Mouse (Mus musculus): ENCODE data around the gene Anxa1. TPM values are rescaled to one million over a fixed set of nuclear protein-coding genes. Genes with fewer than 3 reads are reported as not detected.

Gene Anxa1
- polyA plus RNA-seq, 1 experiment from 2014 or later: 39.8 TPM

DNA sequence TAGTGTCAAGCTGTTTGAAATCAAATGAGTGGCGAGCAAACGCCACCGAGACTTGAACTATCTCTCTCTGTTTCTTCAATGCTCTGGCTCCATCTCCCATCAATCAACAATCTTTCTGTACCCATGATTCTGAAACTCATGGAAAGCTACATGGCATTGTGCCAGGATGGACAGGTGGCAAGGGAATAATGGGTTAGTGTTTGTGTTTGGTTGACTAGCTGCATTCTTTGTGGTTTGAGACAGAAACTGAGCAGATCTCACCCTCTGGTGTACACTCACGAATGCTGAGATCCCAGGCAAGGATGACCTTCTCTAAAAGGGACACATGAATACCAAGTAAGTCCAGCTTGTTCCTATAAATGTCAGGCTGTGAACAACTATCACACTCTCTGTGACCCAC, 14.3 kb upstream of the Anxa1 start:
- DNase-seq (ENCODE audit: low spot score) (no peak), ATAC-seq (replicated peaks; ENCODE audit: low FRiP score, low TSS enrichment, low read depth) (no peak)
- no peak overlapping the region for H3K9ac ChIP-seq (ENCODE audit: low read length)
- 74% methylated on average over 4 of the region's 4 CpGs for WGBS
- H3K4me3 ChIP-seq (ENCODE audit: low read depth, low read length): no peak overlapping the region
- H3K4me2 ChIP-seq (ENCODE audit: low read length): no peak overlapping the region
- H3K4me1 ChIP-seq (replicated peaks; ENCODE audit: control insufficient read depth, insufficient read depth, low read length): no peaks in the 10 kb centered on the region
- H3K36me3 ChIP-seq (ENCODE audit: control insufficient read depth, insufficient read depth, low read length): no peaks in the 10 kb centered on the region
- H3K27ac ChIP-seq (ENCODE audit: low read depth): no peak overlapping the region
- H3K9me3 ChIP-seq (ENCODE audit: control insufficient read depth, low read length): no peaks in the 10 kb centered on the region
- no peaks in the 10 kb centered on the region for H3K27me3 ChIP-seq (replicated peaks; ENCODE audit: control insufficient read depth, insufficient read depth, low read length)

DNA sequence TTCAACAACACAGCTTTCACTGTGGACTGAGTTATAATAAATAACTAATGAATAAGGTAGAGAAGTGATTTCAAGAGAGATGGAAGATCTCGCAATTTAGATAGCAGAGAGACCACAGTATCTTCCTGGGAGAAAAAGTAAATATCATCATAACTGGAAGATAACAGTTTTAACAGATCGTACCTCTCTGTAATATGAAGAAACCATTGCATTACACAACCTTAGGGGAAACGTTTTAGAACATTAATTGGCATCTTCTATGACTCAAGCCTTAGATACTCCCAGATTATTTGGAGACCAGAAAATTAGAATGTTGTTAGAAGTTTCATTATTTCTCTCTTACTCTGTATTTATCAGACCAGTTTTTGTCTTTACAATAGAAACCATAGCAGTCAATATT, 13.0 kb upstream of the Anxa1 start:
- no peak for DNase-seq (ENCODE audit: low spot score)
- WGBS: 81% methylated on average over 3 of the region's 3 CpGs
- no peak overlapping the region for H3K9ac ChIP-seq (ENCODE audit: low read length)

DNA sequence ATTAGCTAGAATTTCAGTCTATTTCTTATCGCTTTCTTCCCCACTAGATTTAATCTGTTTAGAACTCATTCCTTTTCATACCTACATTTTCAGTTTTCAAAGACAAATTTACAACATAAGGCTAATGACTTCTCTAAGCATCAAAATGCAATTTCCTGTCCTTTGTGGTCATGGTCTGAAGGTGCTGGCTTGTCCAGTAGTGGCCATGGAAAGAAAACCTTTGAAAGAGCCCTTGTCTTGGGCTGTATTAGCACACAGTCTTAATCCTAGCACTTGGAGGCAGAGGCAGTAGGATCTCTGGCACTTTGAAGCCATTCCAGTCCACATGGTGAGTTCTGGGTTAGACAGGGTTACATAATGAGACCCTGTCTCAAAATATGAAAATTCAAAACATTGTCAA, 12.5 kb upstream of the Anxa1 start:
- no peak overlapping the region for H3K4me2 ChIP-seq (ENCODE audit: low read length)
- ATAC-seq (replicated peaks; ENCODE audit: low FRiP score, low TSS enrichment, low read depth) (no peak), DNase-seq (ENCODE audit: low spot score) (no peak)
- H3K27me3 ChIP-seq (replicated peaks; ENCODE audit: control insufficient read depth, insufficient read depth, low read length): no peaks in the 10 kb centered on the region
- H3K9me3 ChIP-seq (ENCODE audit: control insufficient read depth, low read length): no peaks in the 10 kb centered on the region
- H3K36me3 ChIP-seq (ENCODE audit: control insufficient read depth, insufficient read depth, low read length): no peaks in the 10 kb centered on the region
- H3K27ac ChIP-seq (ENCODE audit: low read depth): no peak overlapping the region
- WGBS: 91% methylated on average over 1 of the region's 1 CpGs
- H3K4me1 ChIP-seq (replicated peaks; ENCODE audit: control insufficient read depth, insufficient read depth, low read length): no peaks in the 10 kb centered on the region
- no peak overlapping the region for H3K9ac ChIP-seq (ENCODE audit: low read length)
- no peak overlapping the region for H3K4me3 ChIP-seq (ENCODE audit: low read depth, low read length)

More for the DNA sequence above, 13.0 kb upstream of the Anxa1 start:
- no peak overlapping the region for H3K4me2 ChIP-seq (ENCODE audit: low read length)
- H3K4me3 ChIP-seq (ENCODE audit: low read depth, low read length): no peak overlapping the region
- no peak overlapping the region for H3K27ac ChIP-seq (ENCODE audit: low read depth)
- ATAC-seq (replicated peaks; ENCODE audit: low FRiP score, low TSS enrichment, low read depth): no peak
- no peaks in the 10 kb centered on the region for H3K4me1 ChIP-seq (replicated peaks; ENCODE audit: control insufficient read depth, insufficient read depth, low read length)
- no peaks in the 10 kb centered on the region for H3K27me3 ChIP-seq (replicated peaks; ENCODE audit: control insufficient read depth, insufficient read depth, low read length)
- H3K36me3 ChIP-seq (ENCODE audit: control insufficient read depth, insufficient read depth, low read length): no peaks in the 10 kb centered on the region
- no peaks in the 10 kb centered on the region for H3K9me3 ChIP-seq (ENCODE audit: control insufficient read depth, low read length)

DNA sequence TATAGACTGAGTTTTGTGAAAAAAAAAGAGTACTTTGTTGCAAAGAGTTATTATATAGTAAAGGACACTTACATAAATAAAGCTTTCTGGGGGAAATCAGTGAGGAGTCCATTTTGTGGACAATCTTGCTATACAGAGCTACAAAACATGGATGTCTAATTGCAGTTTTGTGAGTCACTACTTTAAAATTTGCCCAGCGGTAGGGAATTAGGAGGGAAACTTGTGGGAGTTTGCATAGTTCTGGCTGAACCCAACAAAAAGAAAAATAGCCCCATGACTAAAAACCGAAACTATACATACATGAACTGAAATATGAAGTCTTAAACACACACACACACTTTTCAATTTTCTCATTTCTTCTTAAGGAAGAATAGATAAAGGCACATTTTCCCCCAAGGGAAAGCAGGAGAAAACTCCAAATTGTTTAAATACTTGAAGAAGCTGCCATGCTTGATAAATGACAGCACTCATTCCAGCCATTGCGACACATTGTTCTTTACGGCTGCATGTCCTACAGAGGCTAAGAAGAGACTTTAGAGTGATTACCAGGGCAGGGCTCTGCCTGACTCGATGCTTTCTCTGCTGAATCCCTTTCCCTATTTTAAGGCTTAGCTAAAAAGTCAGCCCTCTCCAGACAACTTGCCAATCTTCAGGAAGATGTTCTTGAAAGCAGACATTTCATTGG, 11.9 kb upstream of the Anxa1 start:
- Histone ChIP-seq H3K9me3 (ENCODE audit: control insufficient read depth, low read length) (no peaks in the 10 kb centered on the region), H3K27me3 (replicated peaks; ENCODE audit: control insufficient read depth, insufficient read depth, low read length) (no peaks in the 10 kb centered on the region), H3K4me3 (ENCODE audit: low read depth, low read length) (no peak overlapping the region), H3K9ac (ENCODE audit: low read length) (no peak overlapping the region), H3K4me1 (replicated peaks; ENCODE audit: control insufficient read depth, insufficient read depth, low read length) (no peaks in the 10 kb centered on the region), H3K4me2 (ENCODE audit: low read length) (no peak overlapping the region), H3K27ac (ENCODE audit: low read depth) (no peak overlapping the region), H3K36me3 (ENCODE audit: control insufficient read depth, insufficient read depth, low read length) (no peaks in the 10 kb centered on the region)
- DNase-seq (ENCODE audit: low spot score): no peak
- WGBS: 43% methylated on average over 5 of the region's 5 CpGs
- ATAC-seq (replicated peaks; ENCODE audit: low FRiP score, low TSS enrichment, low read depth): no peak

DNA sequence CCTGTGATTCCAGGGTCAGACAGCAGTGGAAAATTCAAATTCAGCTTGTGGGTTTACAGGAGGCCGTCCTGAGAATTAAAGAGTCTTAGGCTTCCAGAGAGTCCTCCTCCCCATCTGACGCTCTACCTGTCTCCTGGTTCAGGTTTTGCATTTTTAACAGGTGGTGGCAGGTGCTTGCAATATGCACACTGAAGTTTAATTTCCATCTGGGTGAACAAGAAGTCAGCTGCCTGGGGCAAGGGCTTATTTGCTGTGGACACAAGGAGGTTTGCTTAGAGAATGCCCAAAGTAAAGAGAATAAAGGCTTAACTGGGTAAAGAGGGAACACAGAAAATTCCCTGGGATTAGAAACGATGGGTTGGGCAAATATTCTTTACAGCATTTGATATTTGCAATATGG, 11.2 kb upstream of the Anxa1 start:
- no peaks in the 10 kb centered on the region for H3K27me3 ChIP-seq (replicated peaks; ENCODE audit: control insufficient read depth, insufficient read depth, low read length)
- no peak for ATAC-seq (replicated peaks; ENCODE audit: low FRiP score, low TSS enrichment, low read depth)
- no peak overlapping the region for H3K4me2 ChIP-seq (ENCODE audit: low read length)
- H3K9ac ChIP-seq (ENCODE audit: low read length): no peak overlapping the region
- WGBS: 69% methylated on average over 3 of the region's 3 CpGs
- no peaks in the 10 kb centered on the region for H3K9me3 ChIP-seq (ENCODE audit: control insufficient read depth, low read length)
- no peaks in the 10 kb centered on the region for H3K36me3 ChIP-seq (ENCODE audit: control insufficient read depth, insufficient read depth, low read length)
- no peak for DNase-seq (ENCODE audit: low spot score)
- no peak overlapping the region for H3K27ac ChIP-seq (ENCODE audit: low read depth)
- H3K4me1 ChIP-seq (replicated peaks; ENCODE audit: control insufficient read depth, insufficient read depth, low read length): no peaks in the 10 kb centered on the region
- H3K4me3 ChIP-seq (ENCODE audit: low read depth, low read length): no peak overlapping the region

DNA sequence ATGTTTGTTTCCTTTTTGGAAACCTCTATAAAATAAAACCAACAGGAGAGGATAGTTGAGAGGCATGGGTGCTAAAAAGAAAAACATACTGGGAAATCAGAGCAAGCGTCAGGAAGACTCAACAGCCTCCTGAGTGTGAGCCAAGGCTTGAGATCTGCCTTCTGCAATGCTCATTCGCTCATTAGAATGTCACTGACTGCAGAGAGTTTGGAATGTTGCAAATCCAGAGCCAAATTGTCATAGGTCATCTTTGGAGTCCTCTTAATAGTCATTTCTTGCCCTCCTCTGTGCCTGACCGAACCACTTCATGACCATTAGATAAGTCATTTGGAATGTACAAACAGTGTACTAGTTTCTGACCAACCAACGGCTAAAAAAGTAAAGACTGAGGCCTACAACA, 8.4 kb upstream of the Anxa1 start:
- H3K4me3 ChIP-seq (ENCODE audit: low read depth, low read length): no peak overlapping the region
- H3K9ac ChIP-seq (ENCODE audit: low read length): no peak overlapping the region
- H3K36me3 ChIP-seq (ENCODE audit: control insufficient read depth, insufficient read depth, low read length): no peaks in the 10 kb centered on the region
- no peaks in the 10 kb centered on the region for H3K27me3 ChIP-seq (replicated peaks; ENCODE audit: control insufficient read depth, insufficient read depth, low read length)
- no peak overlapping the region for H3K27ac ChIP-seq (ENCODE audit: low read depth)
- no peak for ATAC-seq (replicated peaks; ENCODE audit: low FRiP score, low TSS enrichment, low read depth)
- no peaks in the 10 kb centered on the region for H3K4me1 ChIP-seq (replicated peaks; ENCODE audit: control insufficient read depth, insufficient read depth, low read length)
- DNase-seq (ENCODE audit: low spot score): no peak
- 77% methylated on average over 4 of the region's 4 CpGs for WGBS
- H3K9me3 ChIP-seq (ENCODE audit: control insufficient read depth, low read length): no peaks in the 10 kb centered on the region
- no peak overlapping the region for H3K4me2 ChIP-seq (ENCODE audit: low read length)

DNA sequence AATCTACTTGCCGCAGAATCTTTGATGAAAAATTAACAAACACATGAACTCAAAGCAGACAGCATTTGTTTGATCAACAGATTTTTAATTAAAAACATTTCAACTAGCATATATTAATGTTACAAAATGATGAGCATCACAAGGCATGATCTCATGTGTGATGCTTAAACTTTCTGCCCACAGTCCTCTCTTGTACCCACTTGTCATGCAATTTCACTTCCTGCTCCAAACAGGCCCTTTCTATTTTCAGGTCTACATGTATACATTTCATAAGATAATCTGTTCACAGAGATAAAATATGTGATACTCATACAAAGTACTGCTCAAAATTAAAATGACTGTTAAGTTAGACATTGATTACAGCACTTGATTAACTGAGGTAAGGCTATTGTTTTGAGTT, 6.3 kb upstream of the Anxa1 start:
- no peak overlapping the region for H3K27ac ChIP-seq (ENCODE audit: low read depth)
- no peaks in the 10 kb centered on the region for H3K9me3 ChIP-seq (ENCODE audit: control insufficient read depth, low read length)
- no peaks in the 10 kb centered on the region for H3K27me3 ChIP-seq (replicated peaks; ENCODE audit: control insufficient read depth, insufficient read depth, low read length)
- no peak for ATAC-seq (replicated peaks; ENCODE audit: low FRiP score, low TSS enrichment, low read depth)
- H3K4me2 ChIP-seq (ENCODE audit: low read length): no peak overlapping the region
- 91% methylated on average over 1 of the region's 1 CpGs for WGBS
- no peak for DNase-seq (ENCODE audit: low spot score)
- H3K4me1 ChIP-seq (replicated peaks; ENCODE audit: control insufficient read depth, insufficient read depth, low read length): no peaks in the 10 kb centered on the region
- H3K4me3 ChIP-seq (ENCODE audit: low read depth, low read length): no peak overlapping the region
- H3K36me3 ChIP-seq (ENCODE audit: control insufficient read depth, insufficient read depth, low read length): no peaks in the 10 kb centered on the region
- no peak overlapping the region for H3K9ac ChIP-seq (ENCODE audit: low read length)

DNA sequence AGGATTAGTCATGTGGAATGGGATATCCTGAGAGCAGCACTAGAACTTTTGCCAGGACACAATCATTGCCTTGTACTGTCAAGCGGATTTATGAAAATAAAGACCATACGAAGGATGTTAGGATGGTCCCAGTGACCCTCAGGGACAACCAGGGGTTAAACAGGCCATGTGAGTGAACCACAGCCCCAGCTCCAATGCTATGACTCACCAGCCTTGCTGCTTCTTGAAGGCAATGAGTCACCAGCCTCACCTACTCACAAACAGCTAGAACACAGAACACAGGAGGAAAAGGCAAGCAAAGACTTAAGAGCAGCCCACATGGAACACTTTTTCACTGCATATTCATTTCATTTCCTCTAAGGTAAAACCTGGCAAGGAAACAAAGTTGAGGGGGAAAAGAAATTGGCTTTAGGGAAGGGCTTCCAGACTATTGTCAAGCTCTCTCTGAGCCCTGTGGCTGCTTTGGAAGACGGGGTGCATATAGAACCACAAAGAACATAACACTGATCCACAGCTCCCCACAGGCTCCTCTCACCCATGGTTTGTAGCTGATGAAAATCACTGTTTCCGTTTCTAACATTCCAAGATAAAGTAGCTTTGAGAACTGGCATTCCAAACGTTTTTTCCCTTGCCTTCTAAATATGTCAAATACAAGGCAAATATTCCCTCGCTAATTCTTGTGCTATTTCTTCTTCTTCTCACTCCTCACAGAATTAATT, 3.0 kb upstream of the Anxa1 start:
- Histone ChIP-seq H3K27me3 (replicated peaks; ENCODE audit: control insufficient read depth, insufficient read depth, low read length) (no peaks in the 10 kb centered on the region), H3K9me3 (ENCODE audit: control insufficient read depth, low read length) (no peaks in the 10 kb centered on the region), H3K9ac (ENCODE audit: low read length) (no peak overlapping the region), H3K36me3 (ENCODE audit: control insufficient read depth, insufficient read depth, low read length) (no peaks in the 10 kb centered on the region), H3K27ac (ENCODE audit: low read depth) (no peak overlapping the region), H3K4me1 (replicated peaks; ENCODE audit: control insufficient read depth, insufficient read depth, low read length) (0 out of 2 replicates have a peak, but pooled peaks cover 3% of the 10 kb centered on the region), H3K4me3 (ENCODE audit: low read depth, low read length) (no peak overlapping the region), H3K4me2 (ENCODE audit: low read length) (no peak overlapping the region)
- DNase-seq (ENCODE audit: low spot score) (no peak), ATAC-seq (replicated peaks; ENCODE audit: low FRiP score, low TSS enrichment, low read depth) (no peak)
- 61% methylated on average over 6 of the region's 6 CpGs for WGBS

GRCm38 (mm10) chr19:20389723-20390122, 1.0 kb downstream of the Anxa1 start:
- Histone ChIP-seq H3K9me3 (ENCODE audit: control insufficient read depth, low read length) (no peaks in the 10 kb centered on the region), H3K9ac (ENCODE audit: low read length) (no peak overlapping the region), H3K27ac (ENCODE audit: low read depth) (peak overlapping the region; percentile 59; the same call in 1 of the 2 replicates), H3K4me2 (ENCODE audit: low read length) (peak overlapping the region; percentile 35), H3K4me1 (replicated peaks; ENCODE audit: control insufficient read depth, insufficient read depth, low read length) (0 out of 2 replicates have a peak, but pooled peaks cover 3% of the 10 kb centered on the region), H3K27me3 (replicated peaks; ENCODE audit: control insufficient read depth, insufficient read depth, low read length) (no peaks in the 10 kb centered on the region), H3K36me3 (ENCODE audit: control insufficient read depth, insufficient read depth, low read length) (no peaks in the 10 kb centered on the region), H3K4me3 (ENCODE audit: low read depth, low read length) (0 out of 2 replicates have a peak overlapping the region, but pooled peaks have one; percentile 0)
- ATAC-seq (replicated peaks; ENCODE audit: low FRiP score, low TSS enrichment, low read depth) (no peak), DNase-seq (ENCODE audit: low spot score) (no peak)
- WGBS: 44% methylated on average over 7 of the region's 7 CpGs

Measured in intestine, embryonic 14.5 days (tissue).